12 mouse cellular contexts compared by ENCODE assay signal in the genomic region with DNA sequence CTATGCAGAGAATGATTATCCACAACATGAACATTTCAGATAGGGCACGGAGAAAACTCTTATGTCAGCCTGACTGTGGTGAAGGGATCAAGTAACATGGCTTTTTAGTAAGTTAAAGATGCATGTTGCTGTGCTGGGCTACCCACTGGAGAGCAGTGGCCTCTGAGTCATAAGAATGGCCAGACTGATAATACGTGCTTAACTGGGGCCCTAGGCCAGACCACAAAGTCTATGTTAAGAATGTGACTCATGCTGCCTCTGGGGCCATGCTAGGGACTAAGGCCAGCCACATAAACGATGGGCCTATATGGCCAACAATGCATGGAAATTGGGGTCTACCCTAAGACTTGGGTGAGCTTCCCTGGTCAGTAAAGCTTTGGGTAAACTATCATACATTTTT. TPM values are rescaled to one million over a fixed set of nuclear protein-coding genes. Genes with fewer than 3 reads are reported as not detected.
A peak's percentile ranks its signal among the peaks of the same experiment; 100 is the strongest.
DNase-seq lines count a peak whose midpoint lies in the region; ATAC-seq and TF ChIP-seq lines count a peak whose summit lies in the region.
"Had no signal": no experiment of that assay in that cellular context is flagged by ENCODE, and none has a peak within 500 bp of the region (broad histone marks: within the 10 kb centered on the region; RNA-seq: fewer than 3 reads in every experiment).

No protein-coding gene starts in this region.

- no peak for TF ChIP-seq CTCF in lung, postnatal 0 days (IDR thresholded peaks at IDR 0.05)

- H3K4me1 ChIP-seq in lung, postnatal 0 days (ENCODE audit: insufficient read depth, low read depth, low read length), result no peaks in the 10 kb centered on the region; the same call in 1 of the 2 replicates
- peaks cover 58% of the 10 kb centered on the region for H3K4me1 ChIP-seq in heart, embryonic 12.5 days (replicated peaks)
- H3K4me1 ChIP-seq: hindbrain, embryonic 15.5 days had no signal

- no peak overlapping the region for H3K9ac ChIP-seq in lung, postnatal 0 days (replicated peaks; ENCODE audit: low read depth)
- no peak overlapping the region for H3K9ac ChIP-seq in heart, embryonic 12.5 days
- H3K9ac ChIP-seq: hindbrain, embryonic 15.5 days; lung, embryonic 15.5 days had no signal

- TF ChIP-seq POLR2A in myocyte (IDR thresholded peaks at IDR 0.05; ENCODE audit: insufficient read length, low read depth), result no peak

- H3K4me3 ChIP-seq in lung, postnatal 0 days (ENCODE audit: low read depth, low read length), result no peak overlapping the region
- H3K4me3 ChIP-seq in heart, embryonic 12.5 days, result no peak overlapping the region
- no peak overlapping the region for H3K4me3 ChIP-seq in myocyte
- H3K4me3 ChIP-seq: hindbrain, embryonic 15.5 days; lung, embryonic 15.5 days had no signal

- 61% methylated on average over 3 of the region's 3 CpGs for WGBS in lung, postnatal 0 days
- WGBS in heart, embryonic 12.5 days, result 27% methylated on average over 3 of the region's 3 CpGs

- TF ChIP-seq EP300 in lung, postnatal 0 days (IDR thresholded peaks at IDR 0.05), result no peak

- peak; percentile 46 for ATAC-seq in lung, postnatal 0 days
- 0 out of 2 replicates have a peak, but pooled peaks have one; percentile 63 for ATAC-seq in heart, embryonic 12.5 days (ENCODE audit: insufficient number of reproducible peaks, low FRiP score)

- H3ac ChIP-seq in myocyte (ENCODE audit: control insufficient read depth, insufficient read length), result no peak overlapping the region

- H3K27ac ChIP-seq in lung, postnatal 0 days (ENCODE audit: low read length), result no peak overlapping the region
- peak overlapping the region; percentile 67 for H3K27ac ChIP-seq in heart, embryonic 12.5 days (ENCODE audit: poor library complexity, severe bottlenecking)
- H3K27ac ChIP-seq: hindbrain, embryonic 15.5 days; lung, embryonic 15.5 days had no signal

- DNase-seq in adrenal gland, adult (ENCODE audit: inconsistent age in 2 of 2, low spot score in 1 of 2), result peak; percentile 25 to 54
- no peak for DNase-seq in adrenal gland, postnatal 4 days (ENCODE audit: low spot score in 2 of 2)
- DNase-seq in lung, postnatal 0 days (ENCODE audit: low spot score), result no peak
- DNase-seq in lung, postnatal 10 days, result no peak
- DNase-seq in urinary bladder, postnatal 4 days (ENCODE audit: low spot score in 2 of 2), result no peak
- DNase-seq in layer of hippocampus, adult 9-10 months (ENCODE audit: low spot score), result no peak
- DNase-seq: cerebellum, postnatal 25 days; kidney, postnatal 14 days had no signal

- no peaks in the 10 kb centered on the region for H3K27me3 ChIP-seq in lung, postnatal 0 days (replicated peaks; ENCODE audit: insufficient read depth, low read length)
- no peaks in the 10 kb centered on the region for H3K27me3 ChIP-seq in heart, embryonic 12.5 days (replicated peaks)
- no peaks in the 10 kb centered on the region for H3K27me3 ChIP-seq in myocyte (ENCODE audit: control insufficient read depth, insufficient read depth, insufficient read length)
- H3K27me3 ChIP-seq: hindbrain, embryonic 15.5 days; lung, embryonic 15.5 days had no signal

- H3K9me3 ChIP-seq in lung, postnatal 0 days (ENCODE audit: low read length), result no peaks in the 10 kb centered on the region
- no peaks in the 10 kb centered on the region for H3K9me3 ChIP-seq in heart, embryonic 12.5 days (replicated peaks)
- H3K9me3 ChIP-seq: hindbrain, embryonic 15.5 days; lung, embryonic 15.5 days had no signal

- H3K36me3 ChIP-seq in lung, postnatal 0 days (ENCODE audit: insufficient read depth, low read length), result peaks cover 11% of the 10 kb centered on the region; the same call in 1 of the 2 replicates
- H3K36me3 ChIP-seq in heart, embryonic 12.5 days, result peaks cover 84% of the 10 kb centered on the region
- no peaks in the 10 kb centered on the region for H3K36me3 ChIP-seq in myocyte (ENCODE audit: control insufficient read depth, insufficient read depth)

- H3K79me2 ChIP-seq in myocyte (ENCODE audit: control insufficient read depth, insufficient read depth), result no peaks in the 10 kb centered on the region

- H3K4me2 ChIP-seq in lung, postnatal 0 days (replicated peaks; ENCODE audit: low read depth, low read length), result no peak overlapping the region
- H3K4me2 ChIP-seq in heart, embryonic 12.5 days, result no peak overlapping the region
- H3K4me2 ChIP-seq in myocyte (ENCODE audit: low read depth), result no peak overlapping the region
- H3K4me2 ChIP-seq: hindbrain, embryonic 15.5 days; lung, embryonic 15.5 days had no signal

TF ChIP-seq in myocyte, 11 proteins besides CTCF, POLR2A, EP300 and RAD21:
- TF ChIP-seq SRF (IDR thresholded peaks at IDR 0.05; ENCODE audit: control insufficient read depth, insufficient read length, low read depth), result peak; percentile 52
- peak; percentile 46; the same call in 1 of the 2 replicates for TF ChIP-seq CEBPB (IDR thresholded peaks at IDR 0.05; ENCODE audit: insufficient read depth, poor library complexity, severe bottlenecking)
- TF ChIP-seq E2F4 (IDR thresholded peaks at IDR 0.05; ENCODE audit: insufficient read depth), result no peak

RNA-seq across cellular contexts. Expression of gene Ddc, which starts 41.7 kb away (rescaled TPM):
- total RNA-seq in adrenal gland, postnatal 4 days (2021), result 100 to 1,000 TPM; 112 to 114 TPM
- 12.4 and 17.6 TPM in 2 replicates for polyA plus RNA-seq in lung, postnatal 0 days (2015; fragmentation: Nextera tagmentation; extraction: Ambion mirVana)
- polyA plus RNA-seq in heart, embryonic 12.5 days (2016; fragmentation: Nextera tagmentation; extraction: Ambion mirVana), result 51.8 and 55.2 TPM in 2 replicates
- 7.5 TPM for polyA plus RNA-seq in myocyte (2012; fragmentation: generic; extraction: Trizol)

Comparison
In these comparisons a context has a peak if more than half of its experiments do, and no peak if none do; other contexts are left out.
1. DNase-seq: peak in adrenal gland, adult (2 of 2); none in adrenal gland, postnatal 4 days (0 of 2), lung, postnatal 0 days (single experiment), lung, postnatal 10 days (single experiment), urinary bladder, postnatal 4 days (0 of 2) and layer of hippocampus, adult 9-10 months (single experiment).